Mouse (Mus musculus) hindlimb bud, embryonic 11.5 days (tissue): Measurements from ENCODE around the gene Fgb.

Source experiments
- DNase-seq: peaks from one replicate; pipeline ENCODE4 v3.0.0-alpha.2; 2012; ENCODE audit warnings: low read depth, low spot score; ENCODE audit errors: extremely low spot score

The Fgb gene

GRCm38 (mm10) chr3:83049680-83050079 is at the start of gene Fgb:
Gene Fgb (minus strand): TSS chr3:83049863.
- DNase-seq: no peak

GRCm38 (mm10) chr3:83099139-83099538 is 49.5 kb upstream of the Fgb start:
- DNase-seq: no peak

- DNase-seq: no peak
Measured at GRCm38 (mm10) chr3:83098546-83099034, 48.9 kb upstream of the Fgb start.

- no peak for DNase-seq
Measured at GRCm38 (mm10) chr3:83097586-83097985, 47.9 kb upstream of the Fgb start.

GRCm38 (mm10) chr3:83080567-83081055 is 30.9 kb upstream of the Fgb start:
- DNase-seq: peak; percentile 54

- DNase-seq: no peak
Measured at GRCm38 (mm10) chr3:83076563-83076962, 26.9 kb upstream of the Fgb start.

- no peak for DNase-seq
Measured at GRCm38 (mm10) chr3:83070231-83070630, 20.6 kb upstream of the Fgb start.

GRCm38 (mm10) chr3:83068869-83069268 is 19.2 kb upstream of the Fgb start:
- DNase-seq: no peak

- no peak for DNase-seq
Measured at GRCm38 (mm10) chr3:83067920-83068319, 18.3 kb upstream of the Fgb start.

GRCm38 (mm10) chr3:83057046-83057445 is 7.4 kb upstream of the Fgb start:
- no peak for DNase-seq

- DNase-seq: peak; percentile 66
Measured at GRCm38 (mm10) chr3:83055281-83056038, 5.8 kb upstream of the Fgb start, which contains the start of gene Plrg1. Gene Plrg1 (plus strand): TSS chr3:83055522.

GRCm38 (mm10) chr3:83054759-83055158 is 5.1 kb upstream of the Fgb start:
- DNase-seq: no peak

- no peak for DNase-seq
Measured at GRCm38 (mm10) chr3:83053758-83054157, 4.1 kb upstream of the Fgb start.

GRCm38 (mm10) chr3:83053126-83053525 is 3.5 kb upstream of the Fgb start:
- no peak for DNase-seq

GRCm38 (mm10) chr3:83052102-83052501 is 2.4 kb upstream of the Fgb start:
- no peak for DNase-seq

GRCm38 (mm10) chr3:83050661-83051060 is 998 bp upstream of the Fgb start:
- no peak for DNase-seq

- DNase-seq: no peak
Measured at GRCm38 (mm10) chr3:83046649-83047048, 3.0 kb downstream of the Fgb start.

GRCm38 (mm10) chr3:83042451-83042850 is 7.2 kb downstream of the Fgb start:
- no peak for DNase-seq

GRCm38 (mm10) chr3:83039666-83040065 is 10.0 kb downstream of the Fgb start:
- DNase-seq: no peak

- no peak for DNase-seq
Measured at GRCm38 (mm10) chr3:83038865-83039264, 10.8 kb downstream of the Fgb start.

- DNase-seq: no peak
Measured at GRCm38 (mm10) chr3:83033801-83034200, 15.9 kb downstream of the Fgb start.

GRCm38 (mm10) chr3:83032746-83033308 is 16.8 kb downstream of the Fgb start:
- DNase-seq: no peak
